Mouse (Mus musculus) lung, embryonic 15.5 days (tissue): ENCODE data around the gene Olfr671. TPM values are rescaled to one million over a fixed set of nuclear protein-coding genes. Genes with fewer than 3 reads are reported as not detected.
"Not testable (repeated sequence)": the region's sequence is repeated elsewhere in the genome, so short reads cannot be mapped to it uniquely, and the experiment has no call there.

ENCODE experiments used
- ATAC-seq: fragments of 200-750 bp; cut with Nextera tagmentation; 2 replicates; pipeline ENCODE4 v1.8.0; 2017; ENCODE audit warnings: moderate number of reproducible peaks, borderline replicate concordance; ENCODE audit not compliant: low FRiP score, low TSS enrichment; ENCODE audit errors: extremely low read depth
- H3K27ac ChIP-seq: fragments of 300-500 bp; sonication (generic); 2 replicates; pipeline ENCODE4 v1.5.1; 2015; ENCODE audit warnings: moderate library complexity, mild to moderate bottlenecking, inconsistent platforms
- H3K27me3 ChIP-seq: fragments of 300-500 bp; sonication (generic); 2 replicates; pipeline ENCODE4 v1.6.1; 2015; ENCODE audit warnings: inconsistent platforms
- H3K36me3 ChIP-seq: fragments of 300-500 bp; sonication (generic); 2 replicates; pipeline ENCODE4 v1.6.1; 2015; ENCODE audit warnings: inconsistent platforms
- H3K4me1 ChIP-seq: fragments of 300-500 bp; sonication (generic); 2 replicates; pipeline ENCODE4 v1.6.1; 2015; ENCODE audit warnings: inconsistent platforms
- H3K4me2 ChIP-seq: fragments of 300-500 bp; sonication (generic); 2 replicates; pipeline ENCODE4 v1.6.1; 2015; ENCODE audit warnings: inconsistent platforms, mild to moderate bottlenecking, moderate library complexity
- H3K4me3 ChIP-seq: fragments of 300-500 bp; sonication (generic); 2 replicates; pipeline ENCODE4 v1.5.1; 2015; ENCODE audit warnings: mild to moderate bottlenecking, inconsistent platforms
- H3K9ac ChIP-seq: fragments of 300-500 bp; sonication (generic); 2 replicates; pipeline ENCODE4 v1.6.1; 2015; ENCODE audit warnings: inconsistent platforms
- H3K9me3 ChIP-seq: fragments of 300-500 bp; sonication (generic); 2 replicates; pipeline ENCODE4 v1.6.1; 2016; ENCODE audit warnings: inconsistent platforms
- WGBS: fragments of 180-500 bp; shearing (Covaris S2); methylation state at CpG from one replicate; pipeline ENCODE4 v1.1.7; 2015; 5-methylcytosine and 5-hydroxymethylcytosine counted together
- polyA plus RNA-seq: library from polyadenylated mRNA; unstranded; fragments of >200 nt; fragmentation: Nextera tagmentation; extraction: Ambion mirVana; gene quantifications from 2 replicates; pipeline ENCODE4 v1.2.1, GENCODE M21; 2015

The Olfr671 gene
- polyA plus RNA-seq, result not detected in 2 replicates

DNA sequence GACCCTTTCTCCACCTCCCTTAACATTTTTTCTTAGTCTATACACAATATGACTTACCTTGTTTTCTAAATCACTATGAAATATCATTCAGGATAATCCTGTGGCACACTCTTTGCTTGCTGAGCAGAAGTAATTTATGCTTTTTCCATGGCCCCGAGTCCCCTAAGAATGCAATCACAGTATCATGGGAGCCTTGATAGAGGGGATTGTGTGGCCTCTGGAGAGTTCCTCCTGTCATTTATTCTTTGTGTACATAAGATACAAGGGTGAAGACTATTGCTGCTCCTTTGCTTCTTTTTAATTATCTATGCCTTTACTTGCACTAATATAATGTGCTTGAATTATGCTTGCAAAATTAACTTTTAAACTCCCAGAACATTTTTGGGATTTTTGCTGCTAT lies at the start of gene Olfr671:
Gene Olfr671 (minus strand): TSS at position 101 of the 400 bp plus-strand sequence.
- no peak for ATAC-seq
- H3K27ac ChIP-seq, result no peak within 1 kb of the TSS
- WGBS, result 71% methylated on average over 1 of the region's 1 CpGs

DNA sequence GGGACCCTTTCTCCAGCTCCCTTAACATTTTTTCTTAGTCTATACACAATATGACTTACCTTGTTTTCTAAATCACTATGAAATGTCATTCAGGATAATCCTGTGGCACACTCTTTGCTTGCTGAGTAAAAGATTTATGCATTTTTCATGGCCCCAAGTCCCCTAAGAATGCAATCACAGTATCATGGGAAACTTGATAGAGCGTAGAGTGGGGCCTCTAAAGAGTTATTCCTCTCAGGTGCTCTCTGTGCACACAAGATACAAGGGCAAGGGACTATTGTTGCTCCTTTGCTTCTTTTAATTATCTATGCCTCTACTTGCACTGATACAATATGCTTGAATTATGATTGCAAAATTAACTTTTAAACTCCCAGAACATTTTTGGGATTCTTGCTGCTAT lies 49.4 kb upstream of the Olfr671 start, which contains the start of gene Olfr675:
Gene Olfr675 (minus strand): TSS at position 101 of the 400 bp plus-strand sequence.
- 64% methylated on average over 1 of the region's 1 CpGs for WGBS
- Histone ChIP-seq H3K9me3 (no peaks in the 10 kb centered on the region), H3K4me2 (no peak within 1 kb of the TSS), H3K27me3 (no peaks in the 10 kb centered on the region), H3K9ac (no peak within 1 kb of the TSS), H3K36me3 (no peaks in the 10 kb centered on the region), H3K4me1 (no peaks in the 10 kb centered on the region), H3K4me3 (no peak within 1 kb of the TSS), H3K27ac (no peak within 1 kb of the TSS)
- ATAC-seq, result no peak

More for the DNA sequence above, at the start of gene Olfr671:
- no peaks in the 10 kb centered on the region for H3K36me3 ChIP-seq
- H3K4me3 ChIP-seq, result no peak within 1 kb of the TSS
- H3K4me1 ChIP-seq, result no peaks in the 10 kb centered on the region
- H3K27me3 ChIP-seq, result no peaks in the 10 kb centered on the region
- H3K9ac ChIP-seq, result no peak within 1 kb of the TSS
- H3K9me3 ChIP-seq, result no peaks in the 10 kb centered on the region
- no peak within 1 kb of the TSS for H3K4me2 ChIP-seq

DNA sequence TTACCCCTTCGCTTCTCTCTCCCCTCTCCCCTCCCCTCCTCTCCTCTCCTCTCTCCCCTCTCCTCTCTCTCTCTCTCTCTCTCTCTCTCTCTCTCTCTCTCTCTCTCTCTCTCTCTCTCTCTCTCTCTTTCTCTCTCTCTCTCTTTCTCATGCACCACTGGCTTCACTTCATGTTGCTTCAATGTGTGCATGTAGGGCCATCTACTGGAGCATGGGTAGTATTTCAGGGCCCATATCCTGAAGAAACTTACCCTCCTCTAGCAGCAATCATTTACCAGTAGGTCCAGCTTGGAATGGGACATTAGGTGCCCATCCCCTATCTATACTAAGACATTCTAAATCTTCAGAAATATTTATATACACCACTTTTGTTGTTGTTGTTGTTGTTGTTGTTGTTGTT lies 43.6 kb upstream of the Olfr671 start:
- Histone ChIP-seq H3K27me3 (no peaks in the 10 kb centered on the region), H3K4me2 (no peak overlapping the region), H3K9ac (no peak overlapping the region), H3K4me1 (no peaks in the 10 kb centered on the region), H3K9me3 (no peaks in the 10 kb centered on the region), H3K27ac (no peak overlapping the region), H3K36me3 (no peaks in the 10 kb centered on the region), H3K4me3 (no peak overlapping the region)
- no peak for ATAC-seq
- 71% methylated on average over 1 of the region's 1 CpGs for WGBS

DNA sequence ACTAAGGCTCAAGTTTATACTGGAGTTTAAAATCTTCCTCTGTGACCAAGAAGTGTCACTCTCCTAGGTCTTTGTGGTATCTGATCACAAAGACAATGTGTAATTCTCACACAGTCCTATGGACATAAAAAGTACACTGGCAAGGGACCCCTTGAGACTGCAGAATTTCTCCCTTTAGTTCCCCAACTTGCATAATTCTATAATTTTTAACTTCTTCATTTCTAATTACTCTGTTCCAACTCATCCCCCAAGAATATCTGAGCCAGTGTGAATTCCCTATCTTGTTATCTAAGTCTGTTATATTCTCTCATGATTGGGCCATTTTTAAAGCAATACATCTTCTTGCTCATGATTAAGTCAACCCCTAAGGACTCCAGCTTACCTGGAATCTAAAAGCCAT lies 23.0 kb upstream of the Olfr671 start, which contains the start of gene Olfr672:
Gene Olfr672 (minus strand): TSS at position 101 of the 400 bp plus-strand sequence.
- no peaks in the 10 kb centered on the region for H3K36me3 ChIP-seq
- H3K4me3 ChIP-seq, result no peak within 1 kb of the TSS
- ATAC-seq, result no peak
- no peak within 1 kb of the TSS for H3K9ac ChIP-seq
- H3K4me1 ChIP-seq, result no peaks in the 10 kb centered on the region
- no peak within 1 kb of the TSS for H3K27ac ChIP-seq
- no peak within 1 kb of the TSS for H3K4me2 ChIP-seq
- H3K9me3 ChIP-seq, result no peaks in the 10 kb centered on the region
- no peaks in the 10 kb centered on the region for H3K27me3 ChIP-seq

DNA sequence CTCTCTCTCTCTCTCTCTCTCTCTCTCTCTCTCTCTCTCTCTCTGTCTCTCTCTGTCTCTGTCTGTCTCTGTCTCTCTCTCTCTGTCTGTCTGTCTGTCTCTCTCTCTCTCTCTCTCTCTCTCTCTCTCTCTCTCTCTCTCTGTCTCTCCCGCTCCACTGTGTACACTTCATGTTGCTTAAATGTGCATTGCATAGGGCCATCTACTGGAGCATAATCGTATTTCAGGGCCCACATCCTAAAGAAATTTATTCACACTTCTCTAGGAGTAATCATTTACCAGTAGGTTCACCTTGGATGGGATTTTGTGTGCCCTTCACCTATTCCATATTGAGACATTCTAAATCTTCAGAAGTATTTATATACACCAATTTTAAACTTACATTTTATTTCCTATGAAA lies 6.4 kb downstream of the Olfr671 start:
- not testable (repeated sequence) for H3K4me3 ChIP-seq, H3K9ac ChIP-seq, H3K9me3 ChIP-seq, H3K27me3 ChIP-seq, H3K27ac ChIP-seq, ATAC-seq, H3K36me3 ChIP-seq, H3K4me1 ChIP-seq, H3K4me2 ChIP-seq
- WGBS, result 55% methylated on average over 2 of the region's 2 CpGs

DNA sequence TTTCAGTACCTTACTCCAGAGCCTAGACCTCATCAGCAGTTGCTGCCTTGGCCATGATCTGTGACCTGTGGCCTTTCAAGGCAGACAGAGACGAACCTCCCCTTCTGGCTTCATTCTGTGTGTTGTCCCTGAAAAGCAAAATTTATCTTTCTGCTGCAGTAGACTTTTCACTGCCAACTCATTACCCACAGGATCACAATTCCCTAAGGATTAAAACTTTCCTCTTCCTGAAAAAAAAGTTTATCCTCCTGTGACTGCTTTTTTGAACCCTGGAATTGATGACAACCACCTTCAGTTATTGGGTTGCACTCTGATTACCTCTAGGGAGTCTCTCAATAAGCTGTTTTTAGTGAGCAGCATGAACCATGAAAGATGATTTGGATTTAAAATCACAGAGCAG lies 16.4 kb downstream of the Olfr671 start, which contains the start of gene Olfr670:
Gene Olfr670 (minus strand): TSS at position 101 of the 400 bp plus-strand sequence.
- no peak for ATAC-seq
- H3K9me3 ChIP-seq, result no peaks in the 10 kb centered on the region
- no peak within 1 kb of the TSS for H3K4me2 ChIP-seq
- no peaks in the 10 kb centered on the region for H3K36me3 ChIP-seq
- no peak within 1 kb of the TSS for H3K27ac ChIP-seq
- no peak within 1 kb of the TSS for H3K4me3 ChIP-seq
- 33% methylated on average over 1 of the region's 1 CpGs for WGBS
- H3K9ac ChIP-seq, result no peak within 1 kb of the TSS
- no peaks in the 10 kb centered on the region for H3K27me3 ChIP-seq
- no peaks in the 10 kb centered on the region for H3K4me1 ChIP-seq

DNA sequence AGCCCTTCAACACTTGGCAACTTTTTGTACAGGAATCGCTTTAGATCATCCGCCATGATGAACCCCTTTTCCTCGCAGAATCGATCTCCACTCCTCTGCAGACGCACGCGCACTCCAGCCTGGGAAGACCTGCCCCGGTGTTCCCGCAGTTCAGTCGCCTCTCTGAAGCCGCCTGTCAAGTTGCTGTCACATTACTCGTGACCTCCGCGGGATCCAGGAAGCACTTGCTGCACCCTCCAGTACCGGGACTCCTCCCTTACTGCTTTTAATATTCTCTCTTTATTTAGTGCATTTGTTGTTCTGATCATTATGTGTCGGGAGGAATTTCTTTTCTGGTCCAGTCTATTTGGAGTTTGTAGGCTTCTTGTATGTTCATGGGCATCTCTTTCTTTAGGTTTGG lies 28.7 kb downstream of the Olfr671 start:
- H3K27ac ChIP-seq, ATAC-seq, H3K4me2 ChIP-seq, H3K36me3 ChIP-seq, H3K9ac ChIP-seq, H3K27me3 ChIP-seq, H3K9me3 ChIP-seq, H3K4me3 ChIP-seq, H3K4me1 ChIP-seq: not testable (repeated sequence)
- 92% methylated on average over 16 of the region's 16 CpGs for WGBS

DNA sequence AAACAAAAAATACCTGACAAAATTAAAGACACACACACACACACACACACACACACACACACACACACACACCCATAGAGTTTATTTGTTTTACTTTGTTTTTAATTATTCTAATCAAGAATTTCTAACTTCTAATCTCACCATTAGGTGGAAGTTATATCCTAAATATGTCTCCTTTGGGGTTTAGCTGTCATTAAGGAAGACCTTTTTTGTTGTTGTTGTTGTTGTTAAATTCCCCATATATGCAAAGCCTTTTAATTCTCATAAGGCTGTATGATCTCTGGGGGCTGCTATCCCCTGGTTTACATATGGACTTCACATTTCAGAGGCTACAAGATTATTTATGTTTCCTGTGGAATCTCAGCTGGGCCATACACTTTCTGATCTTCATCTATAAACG lies 45.0 kb downstream of the Olfr671 start, which contains the start of gene Olfr669:
Gene Olfr669 (plus strand): TSS at position 301 of the 400 bp plus-strand sequence.
- Histone ChIP-seq H3K9me3 (no peaks in the 10 kb centered on the region), H3K4me1 (no peaks in the 10 kb centered on the region), H3K4me3 (no peak within 1 kb of the TSS), H3K4me2 (no peak within 1 kb of the TSS), H3K27ac (no peak within 1 kb of the TSS), H3K27me3 (no peaks in the 10 kb centered on the region), H3K9ac (no peak within 1 kb of the TSS), H3K36me3 (no peaks in the 10 kb centered on the region)
- ATAC-seq, result no peak
- WGBS, result 62% methylated on average over 1 of the region's 1 CpGs

DNA sequence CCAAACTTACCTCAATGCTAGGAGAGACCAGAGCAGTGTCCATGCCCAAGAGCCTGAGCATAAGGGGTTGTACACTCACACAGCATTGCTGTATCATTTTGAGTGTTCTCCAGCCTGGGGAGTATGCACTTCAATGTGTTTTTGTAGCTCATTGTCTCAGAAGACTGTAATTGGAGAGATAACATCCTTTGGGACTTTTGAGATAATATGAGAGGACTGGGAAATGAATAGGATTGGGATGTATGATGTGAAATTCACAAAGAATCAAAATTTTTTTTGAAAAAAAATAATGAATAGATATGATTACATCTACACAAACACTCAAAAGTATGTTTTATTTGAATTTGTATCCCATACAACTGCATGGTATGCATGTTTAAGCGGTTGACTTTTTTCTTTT lies 51.0 kb downstream of the Olfr671 start, which contains the start of gene Olfr668:
Gene Olfr668 (minus strand): TSS at position 101 of the 400 bp plus-strand sequence.
- no peak within 1 kb of the TSS for H3K9ac ChIP-seq
- H3K36me3 ChIP-seq, result no peaks in the 10 kb centered on the region
- no peak within 1 kb of the TSS for H3K27ac ChIP-seq
- H3K4me3 ChIP-seq, result no peak within 1 kb of the TSS
- H3K27me3 ChIP-seq, result no peaks in the 10 kb centered on the region
- H3K4me1 ChIP-seq, result no peaks in the 10 kb centered on the region
- H3K9me3 ChIP-seq, result no peaks in the 10 kb centered on the region
- no peak for ATAC-seq
- no peak within 1 kb of the TSS for H3K4me2 ChIP-seq
- 67% methylated on average over 1 of the region's 1 CpGs for WGBS

Other genes starting within 250 kb of the Olfr671 start
- gene Usp17le, start 201.7 kb downstream of the Olfr671 start, polyA plus RNA-seq, result not detected in 2 replicates
- not detected in 2 replicates for gene Usp17lb, start 136.5 kb downstream of the Olfr671 start, polyA plus RNA-seq
- gene Usp17la, start 122.1 kb downstream of the Olfr671 start, polyA plus RNA-seq, result not detected in 2 replicates
- not detected in 2 replicates for gene Olfr665, start 101.1 kb downstream of the Olfr671 start, polyA plus RNA-seq
- not detected in 2 replicates for gene Olfr666, start 83.2 kb downstream of the Olfr671 start, polyA plus RNA-seq
- gene Olfr667, start 57.6 kb downstream of the Olfr671 start, polyA plus RNA-seq, result not detected in 2 replicates
- gene Olfr668, start 51.1 kb downstream of the Olfr671 start, polyA plus RNA-seq, result not detected in 2 replicates
- gene Olfr669, start 44.9 kb downstream of the Olfr671 start, polyA plus RNA-seq, result not detected in 2 replicates
- gene Olfr670, start 16.5 kb downstream of the Olfr671 start, polyA plus RNA-seq, result not detected in 2 replicates
- not detected in 2 replicates for gene Olfr672, start 22.9 kb upstream of the Olfr671 start, polyA plus RNA-seq
- not detected in 2 replicates for gene Olfr675, start 49.3 kb upstream of the Olfr671 start, polyA plus RNA-seq
- not detected in 2 replicates for gene Olfr676, start 53.6 kb upstream of the Olfr671 start, polyA plus RNA-seq
- gene Olfr677, start 72.2 kb upstream of the Olfr671 start, polyA plus RNA-seq, result not detected in 2 replicates
- not detected in 2 replicates for gene Olfr678, start 85.3 kb upstream of the Olfr671 start, polyA plus RNA-seq
- gene Olfr679, start 102.1 kb upstream of the Olfr671 start, polyA plus RNA-seq, result not detected in 2 replicates
- gene Olfr680-ps1, start 113.7 kb upstream of the Olfr671 start, polyA plus RNA-seq, result not detected in 2 replicates
- gene Olfr681, start 137.7 kb upstream of the Olfr671 start, polyA plus RNA-seq, result not detected in 2 replicates
- not detected in 2 replicates for gene Olfr683, start 167.9 kb upstream of the Olfr671 start, polyA plus RNA-seq
- not detected in 2 replicates for gene Olfr684, start 184.5 kb upstream of the Olfr671 start, polyA plus RNA-seq
- not detected in 2 replicates for gene Olfr685, start 206.9 kb upstream of the Olfr671 start, polyA plus RNA-seq
- not detected in 2 replicates for gene Olfr686, start 228.4 kb upstream of the Olfr671 start, polyA plus RNA-seq